Mouse (Mus musculus) gastrocnemius, adult 8-10 months (tissue): ENCODE data around the gene Ets1. TPM values are rescaled to one million over a fixed set of nuclear protein-coding genes. Genes with fewer than 3 reads are reported as not detected.

ENCODE experiments used
- DNase-seq, 2 experiments: peaks; one replicate each; pipeline ENCODE4 v3.0.0; 2022; ENCODE audit warnings: low spot score in 2 of 2
- total RNA-seq, 4 experiments: library from RNA; stranded (reverse); gene quantifications; 2 replicates each; pipeline ENCODE4 v1.2.4; 2022

Ets1 gene
- total RNA-seq, 4 experiments from 2014 or later, result 7.8 to 12.6 (median 9.5) TPM

DNA sequence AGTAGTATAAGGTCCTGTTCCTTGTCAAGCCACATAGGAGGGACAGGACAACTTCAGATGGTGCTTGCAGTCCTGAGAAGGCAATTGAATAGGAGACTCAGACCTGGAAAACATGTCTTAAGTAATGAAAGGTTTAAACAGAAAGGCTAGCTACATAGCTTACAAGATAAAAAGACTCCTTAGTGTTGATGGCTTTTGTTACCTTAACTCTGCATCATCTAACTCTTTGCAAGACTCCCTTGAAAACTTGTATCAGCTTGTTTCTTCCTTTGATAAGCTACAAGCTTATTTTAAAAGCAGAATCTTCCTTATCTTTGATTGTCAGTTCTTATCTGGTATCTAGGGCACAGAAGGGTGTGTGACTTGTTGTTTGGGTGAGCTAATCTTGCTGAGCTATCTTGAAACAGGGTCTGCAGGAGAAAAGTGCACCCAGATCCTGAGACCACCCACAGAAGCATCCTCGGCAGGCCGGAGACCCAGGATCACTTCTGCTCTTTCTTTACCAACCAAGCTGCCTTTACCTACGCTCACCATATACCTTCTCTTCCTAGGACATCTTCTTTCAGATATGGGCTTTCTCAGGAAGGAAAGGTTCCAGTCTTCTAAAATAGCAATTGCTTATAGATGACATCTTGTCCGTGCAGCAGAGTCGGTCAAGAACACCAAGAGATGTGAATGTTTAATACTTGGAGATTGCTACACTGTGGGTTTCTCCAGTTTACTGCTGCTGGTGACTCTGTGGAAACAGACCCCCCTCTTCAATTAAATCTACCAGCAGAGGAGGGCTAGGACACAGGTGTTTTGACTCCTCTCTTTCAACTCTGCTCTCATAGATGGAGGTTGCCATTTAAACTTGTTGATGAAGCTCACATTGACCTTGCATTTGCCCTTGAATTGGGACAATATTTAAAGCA lies 19.2 kb upstream of the Ets1 start:
- DNase-seq, result no peak

DNA sequence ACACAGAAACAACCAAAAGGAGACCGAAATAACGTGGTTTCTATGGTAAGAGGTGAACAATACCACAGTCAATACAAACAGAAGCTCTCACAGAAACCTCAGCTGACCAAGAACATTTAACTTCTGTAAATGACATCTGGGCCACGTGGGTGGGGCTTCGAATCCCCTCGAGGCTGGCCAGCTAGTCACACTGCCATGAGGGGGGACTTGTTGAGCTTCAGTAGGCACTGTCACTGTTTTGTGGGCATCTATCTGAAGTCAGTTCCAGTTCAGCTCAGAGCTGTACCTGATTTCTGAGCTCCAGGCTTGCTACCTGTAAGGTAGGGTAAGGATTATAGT lies 18.6 kb upstream of the Ets1 start:
- no peak for DNase-seq

DNA sequence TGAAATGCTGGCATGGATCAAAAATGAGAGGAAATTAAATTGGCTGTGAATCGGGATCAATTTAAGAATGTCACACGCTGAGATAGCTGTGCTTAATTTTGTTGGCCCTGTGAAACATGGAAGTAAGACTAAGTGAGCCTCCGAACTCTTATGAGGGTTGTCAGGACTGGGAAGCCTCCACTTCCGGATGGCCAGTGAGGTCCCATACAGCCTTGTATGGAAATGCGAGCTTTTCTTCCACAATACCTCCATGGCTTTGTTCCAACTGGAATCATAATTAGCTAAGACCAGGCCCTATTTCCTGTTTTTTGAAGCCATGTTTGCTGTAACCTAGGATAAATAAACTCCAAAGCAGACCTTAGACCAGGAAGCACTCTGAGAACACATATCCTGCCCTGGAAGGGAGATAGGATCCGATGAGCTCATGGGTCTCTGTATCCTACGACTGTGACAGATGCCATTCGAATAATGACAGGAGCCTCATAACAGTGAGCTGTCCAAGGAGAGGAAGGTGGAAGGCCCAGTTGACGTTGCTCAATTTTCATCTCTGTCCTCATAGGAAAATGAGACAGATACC lies 17.4 kb upstream of the Ets1 start:
- DNase-seq, result no peak

DNA sequence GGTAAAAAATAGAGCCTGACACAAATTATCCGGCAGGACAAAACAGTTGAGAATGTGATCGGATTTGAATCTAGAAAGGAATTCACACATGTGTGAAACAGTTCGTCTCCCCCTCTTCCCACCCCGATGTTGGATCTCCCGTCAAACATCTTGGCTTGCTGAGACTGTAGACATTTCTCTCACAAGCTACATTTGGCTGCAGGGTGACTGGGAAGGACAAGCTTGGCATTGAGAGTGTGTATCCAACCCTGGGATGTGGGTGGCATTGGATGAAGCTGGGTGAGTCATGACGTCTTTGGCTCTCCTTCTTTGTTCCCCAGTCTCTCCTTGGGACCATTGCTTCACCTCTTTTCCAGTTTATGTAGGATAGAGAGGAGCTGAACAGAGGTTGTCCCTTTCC lies 16.4 kb upstream of the Ets1 start:
- DNase-seq, result no peak

DNA sequence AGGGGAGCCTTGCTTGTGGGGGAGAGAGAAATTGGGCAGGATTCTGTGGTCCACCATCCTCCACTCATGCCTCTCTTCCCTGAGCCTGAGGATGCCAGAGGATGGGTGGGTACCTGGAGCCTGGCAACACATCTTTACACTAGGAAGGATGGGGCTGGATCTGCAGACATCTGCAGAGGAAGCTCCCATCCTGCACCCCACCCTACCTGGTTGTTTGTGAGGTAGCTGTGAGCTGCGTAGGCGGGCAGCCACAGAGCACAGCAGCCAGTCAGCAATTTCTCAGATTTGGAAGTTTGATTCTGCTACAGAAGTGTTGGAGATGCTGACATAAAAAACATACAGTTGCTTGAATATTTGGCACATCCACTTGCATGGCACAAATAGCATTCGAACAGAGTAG lies 15.6 kb upstream of the Ets1 start:
- DNase-seq, result no peak

DNA sequence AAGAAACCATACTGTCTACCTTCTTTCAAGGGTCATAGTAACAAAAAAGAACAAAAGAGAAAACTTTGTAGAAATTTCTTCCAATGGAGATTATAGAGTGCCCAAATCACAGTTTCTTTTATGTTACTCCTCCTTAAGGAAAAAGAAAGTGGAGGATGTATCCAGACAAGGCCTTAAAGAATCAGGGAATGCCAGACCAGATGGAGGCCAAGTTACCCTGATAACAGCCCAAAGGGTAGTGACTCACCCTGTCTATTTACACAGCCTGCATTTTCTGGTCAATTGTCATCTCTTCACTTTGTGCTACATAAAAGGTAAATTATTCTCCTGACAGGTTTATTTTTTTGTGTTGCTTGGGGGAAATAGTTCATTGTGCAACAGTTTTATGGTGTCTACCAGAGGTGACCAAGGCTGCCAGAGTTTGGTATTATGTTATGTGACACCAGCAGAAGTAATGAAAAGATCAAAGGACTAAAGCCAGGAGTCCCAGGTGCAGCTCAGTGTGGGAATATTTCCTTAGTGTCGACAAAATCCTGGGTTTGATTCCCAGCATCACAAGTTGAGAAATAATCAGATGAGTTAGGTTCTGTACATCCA lies 6.5 kb upstream of the Ets1 start:
- DNase-seq, result no peak

DNA sequence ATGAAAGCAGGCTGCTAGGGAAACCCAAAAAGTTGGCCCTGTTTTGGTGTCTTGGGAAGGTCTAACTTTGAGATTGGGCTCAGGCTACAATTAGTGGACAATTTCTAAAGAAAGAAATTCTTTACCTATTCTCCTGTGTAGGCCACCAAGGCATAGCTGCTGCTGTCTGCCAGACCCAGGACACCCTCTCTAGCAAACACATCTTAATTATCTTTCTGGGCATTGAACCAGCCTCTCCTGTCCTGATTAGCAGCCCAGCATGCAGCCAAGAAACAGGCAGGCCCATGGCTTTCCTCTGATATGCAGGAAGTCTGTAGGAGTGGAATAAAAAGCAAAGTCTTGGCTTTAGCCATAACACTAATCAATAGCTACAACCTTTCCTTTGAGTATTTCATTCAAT lies 4.7 kb upstream of the Ets1 start:
- no peak for DNase-seq

DNA sequence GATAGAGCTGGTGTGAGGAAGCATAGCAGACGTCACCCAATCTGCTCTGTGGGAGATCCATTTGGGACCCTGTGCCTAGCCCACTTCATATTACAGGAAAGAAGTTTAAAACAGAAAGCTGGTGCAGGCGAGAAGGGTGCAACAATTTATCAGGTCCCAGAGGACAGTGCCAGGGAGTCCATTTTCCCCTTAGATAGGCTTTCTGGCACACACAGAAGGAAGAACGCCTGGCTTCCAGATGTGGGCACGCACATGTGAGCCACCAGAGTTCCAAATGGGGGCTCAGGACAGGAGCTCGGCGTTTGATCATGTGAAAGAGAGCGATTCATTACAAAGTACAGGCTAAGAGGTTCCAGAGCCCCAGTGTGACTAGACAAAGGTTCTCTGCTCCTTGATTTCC lies 3.8 kb upstream of the Ets1 start:
- no peak for DNase-seq

DNA sequence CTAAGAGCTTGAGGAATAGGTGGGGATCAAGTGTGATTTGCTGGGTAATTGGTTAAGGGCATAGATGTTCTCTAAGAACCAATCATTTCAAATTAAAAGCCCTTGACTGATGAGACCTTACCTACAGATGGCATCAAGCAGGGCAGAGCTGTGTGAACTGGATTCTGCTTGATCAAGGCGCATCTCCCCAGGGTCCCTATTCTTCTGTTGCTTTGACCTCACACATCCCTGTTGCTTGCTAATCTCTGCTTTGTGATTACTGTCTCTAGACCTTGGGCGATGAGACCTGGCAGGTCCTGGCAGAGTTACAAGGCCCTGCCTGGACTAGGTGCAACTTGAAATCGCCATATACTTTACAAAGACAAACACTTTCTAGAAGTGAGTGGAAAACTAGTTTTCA lies 9.0 kb downstream of the Ets1 start:
- DNase-seq, result no peak

DNA sequence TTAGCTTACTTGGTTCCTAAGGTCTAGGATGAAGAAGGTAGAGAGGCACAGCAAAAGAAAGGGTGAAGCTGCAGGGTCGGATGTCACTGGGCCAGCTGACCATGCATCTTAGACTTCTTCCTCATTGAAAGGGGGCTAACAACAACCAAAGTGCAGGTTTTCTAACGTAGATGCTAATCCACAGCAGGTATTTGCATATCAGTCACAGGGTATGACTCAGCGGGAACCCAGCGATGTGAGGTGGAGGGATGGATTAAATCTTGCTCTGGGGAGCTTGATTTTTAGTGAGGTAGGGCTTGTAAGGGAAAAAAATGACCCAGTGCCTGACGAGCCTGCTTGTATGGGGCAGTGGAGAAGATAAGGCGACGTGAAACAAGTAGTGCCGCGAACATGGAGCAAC lies 9.5 kb downstream of the Ets1 start:
- no peak for DNase-seq

DNA sequence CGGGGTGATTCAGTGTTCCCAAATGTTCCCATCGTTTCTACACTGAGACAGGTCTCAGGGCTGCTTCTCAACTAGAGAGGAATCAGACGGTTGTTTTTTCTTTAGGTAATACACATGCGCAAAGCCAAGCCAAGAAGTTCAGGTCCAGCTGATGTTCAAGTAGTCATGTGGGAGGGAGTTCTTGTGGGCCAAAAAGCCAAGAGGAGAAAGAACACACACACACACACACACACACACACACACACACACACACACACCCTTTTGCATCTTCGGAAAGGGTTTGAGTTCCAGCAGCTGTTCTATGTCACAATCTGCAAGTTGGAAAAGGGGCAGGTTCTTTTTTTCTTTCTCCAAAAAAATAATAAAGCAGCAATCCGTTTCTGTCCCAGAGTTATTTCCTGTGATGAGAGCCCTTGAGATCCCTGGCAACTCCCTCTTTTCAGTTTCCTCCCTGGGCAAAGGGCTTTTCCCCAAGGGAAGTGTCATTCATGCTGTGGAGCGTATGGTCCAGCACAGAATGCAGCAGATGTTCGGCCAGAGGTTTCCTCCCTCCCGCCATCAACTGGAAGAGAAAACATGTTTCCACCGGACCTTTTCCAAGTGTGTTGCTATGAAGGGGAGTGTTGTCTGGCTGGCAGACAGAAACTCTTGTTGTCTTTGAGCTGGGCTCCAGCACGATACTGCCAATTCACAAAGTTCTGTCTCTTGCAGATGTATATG lies 10.7 kb downstream of the Ets1 start:
- DNase-seq, result peak; percentile 31 to 51

DNA sequence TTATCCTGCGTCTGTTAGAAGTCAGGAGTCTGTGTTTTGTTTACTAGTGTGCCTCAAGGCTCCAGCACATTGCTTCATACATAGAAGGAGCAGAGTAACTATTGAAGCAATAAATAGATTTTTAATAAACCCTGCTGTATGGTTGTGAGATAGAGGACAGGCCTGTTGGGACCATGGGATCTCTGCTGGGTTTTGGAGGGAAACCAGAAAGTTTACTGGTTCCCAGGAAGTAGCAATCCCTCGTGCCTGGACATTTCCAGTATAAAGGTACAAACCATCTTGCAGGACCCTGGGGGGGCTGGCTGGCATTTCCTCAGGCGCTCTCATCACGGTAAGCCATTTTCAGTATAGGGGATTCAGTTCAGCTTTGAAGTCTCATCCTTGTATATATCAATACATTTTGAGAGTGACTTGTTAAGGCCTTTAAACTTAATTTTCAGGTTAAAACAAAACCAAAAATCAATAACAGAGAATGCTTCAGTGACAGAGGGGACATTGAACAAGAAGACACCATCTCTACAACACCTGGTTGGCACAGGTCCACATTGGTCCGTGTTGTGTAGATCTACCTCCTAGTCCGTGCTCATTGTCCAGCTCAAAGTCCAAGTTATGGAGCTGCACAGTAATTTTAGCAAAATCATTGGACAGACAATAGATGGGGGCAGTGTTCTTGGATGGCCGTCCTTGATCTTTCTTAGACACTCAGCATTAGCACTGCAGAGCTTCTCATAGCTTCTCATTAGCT lies 11.7 kb downstream of the Ets1 start:
- DNase-seq, result no peak

DNA sequence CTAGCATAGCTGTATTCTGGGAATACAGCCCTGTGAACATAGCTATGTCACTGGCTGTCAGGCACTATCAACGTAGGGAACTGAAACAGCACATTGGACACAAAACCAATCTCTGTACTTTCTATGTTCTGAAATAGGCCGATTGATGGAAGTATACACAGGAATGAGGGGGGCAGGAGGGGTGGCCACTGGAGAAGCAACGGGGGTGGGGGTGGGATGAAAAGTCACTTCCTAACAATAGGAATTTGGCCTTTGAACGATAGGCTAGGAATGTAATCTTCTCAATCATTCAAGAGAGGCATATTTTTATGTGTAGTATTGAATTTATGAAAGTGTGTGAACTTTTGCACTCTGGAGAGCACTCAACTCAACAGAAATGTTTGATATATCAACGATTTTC lies 12.3 kb downstream of the Ets1 start:
- no peak for DNase-seq

DNA sequence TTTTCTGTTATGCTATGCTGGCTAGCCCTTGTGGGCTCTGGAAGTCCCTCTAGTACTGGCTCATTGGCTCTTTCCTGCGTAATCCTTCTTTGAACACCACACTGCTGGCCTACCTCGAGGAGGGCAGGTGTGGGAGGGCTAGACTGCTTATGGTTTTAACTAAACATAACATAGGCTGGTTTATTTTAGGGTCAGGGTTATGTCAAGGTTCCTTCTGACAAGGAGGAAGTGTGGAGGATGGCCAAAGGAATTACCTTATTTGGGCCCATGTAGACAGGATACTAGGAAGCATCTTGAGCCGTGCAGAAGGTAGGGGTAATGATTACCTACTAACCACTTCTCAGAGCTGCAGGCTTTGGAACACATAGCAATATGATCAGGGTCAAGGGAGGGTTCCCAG lies 14.7 kb downstream of the Ets1 start:
- no peak for DNase-seq

DNA sequence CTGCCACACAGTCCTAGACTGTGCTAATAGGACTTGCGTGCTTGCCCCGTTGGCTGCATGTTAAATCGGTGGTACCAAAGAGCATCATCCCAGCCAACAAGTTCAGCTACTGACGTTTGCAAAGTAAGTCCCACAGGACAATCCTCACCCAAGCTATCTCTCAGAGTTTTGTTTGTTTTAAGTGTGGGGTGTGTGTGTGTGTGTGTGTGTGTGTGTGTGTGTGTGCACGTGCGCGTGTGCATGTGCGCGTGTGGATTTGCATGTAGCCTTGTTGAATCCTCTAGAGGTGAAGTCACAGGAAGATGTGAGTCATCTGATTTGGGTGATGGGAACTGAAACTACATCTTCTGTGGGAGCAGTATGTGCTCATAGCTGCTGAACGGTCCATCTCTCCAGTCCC lies 16.1 kb downstream of the Ets1 start:
- DNase-seq, result no peak

DNA sequence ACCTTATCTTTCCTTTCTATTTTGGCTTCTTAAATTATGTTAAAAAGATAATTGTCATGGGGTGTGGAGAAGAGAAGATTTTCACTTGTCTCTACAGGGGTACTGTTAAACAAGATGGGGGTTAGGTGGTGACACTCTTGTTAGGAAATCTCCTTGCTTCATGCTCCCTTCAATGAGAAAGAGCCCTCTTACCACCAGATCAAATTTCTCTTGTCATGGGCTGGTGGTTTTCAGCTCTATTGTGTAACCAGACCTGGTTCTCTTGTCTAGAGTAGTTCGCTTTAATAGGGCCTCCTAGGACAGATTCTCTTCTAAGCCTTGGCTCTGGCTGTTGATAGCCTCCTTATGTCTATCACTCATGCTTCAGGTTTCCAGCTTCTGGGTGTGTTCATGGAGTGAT lies 18.3 kb downstream of the Ets1 start:
- no peak for DNase-seq

DNA sequence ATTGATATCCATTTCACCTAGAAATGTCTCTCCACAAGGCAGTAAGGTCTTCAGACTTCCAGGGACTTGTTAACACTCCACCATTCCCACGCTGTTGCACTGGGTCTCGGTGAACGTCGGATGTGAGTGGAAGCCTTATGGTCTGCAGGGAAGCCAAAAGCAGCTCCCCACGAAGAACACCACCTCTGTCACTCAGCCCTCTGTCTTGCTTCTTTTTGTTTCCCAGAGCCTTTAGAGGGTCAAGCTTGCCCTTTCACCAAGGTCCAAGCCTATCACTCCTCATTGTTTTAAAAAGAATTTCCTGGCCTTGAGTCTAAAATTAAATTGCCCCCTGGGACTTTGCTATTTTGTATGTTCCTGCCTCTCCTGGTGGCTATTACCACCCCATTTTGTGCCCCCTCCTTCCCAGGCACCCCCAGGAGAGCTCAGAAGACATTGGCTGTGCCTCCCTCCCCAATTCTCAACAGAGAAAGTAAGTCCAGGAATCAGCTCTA lies 20.4 kb downstream of the Ets1 start:
- DNase-seq, result no peak

DNA sequence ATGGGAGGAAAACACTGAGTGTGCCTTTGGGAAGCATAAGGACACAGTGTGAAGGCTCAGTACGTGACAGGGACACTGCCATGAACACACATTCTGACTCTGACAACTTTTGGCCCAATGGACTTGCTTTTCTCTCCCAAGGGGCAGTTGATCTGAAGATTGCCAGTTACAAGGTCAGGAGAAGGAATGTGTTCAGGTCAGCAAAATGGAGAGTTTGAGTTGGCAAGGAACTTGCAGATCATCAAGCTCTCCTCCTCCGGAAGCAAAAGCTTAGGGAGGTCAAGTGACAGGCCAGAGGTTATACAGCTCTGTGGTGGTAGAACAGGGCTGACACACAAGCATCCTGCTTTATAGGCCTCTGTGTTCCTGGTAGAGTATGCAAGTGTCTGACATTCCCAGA lies 21.1 kb downstream of the Ets1 start:
- no peak for DNase-seq

DNA sequence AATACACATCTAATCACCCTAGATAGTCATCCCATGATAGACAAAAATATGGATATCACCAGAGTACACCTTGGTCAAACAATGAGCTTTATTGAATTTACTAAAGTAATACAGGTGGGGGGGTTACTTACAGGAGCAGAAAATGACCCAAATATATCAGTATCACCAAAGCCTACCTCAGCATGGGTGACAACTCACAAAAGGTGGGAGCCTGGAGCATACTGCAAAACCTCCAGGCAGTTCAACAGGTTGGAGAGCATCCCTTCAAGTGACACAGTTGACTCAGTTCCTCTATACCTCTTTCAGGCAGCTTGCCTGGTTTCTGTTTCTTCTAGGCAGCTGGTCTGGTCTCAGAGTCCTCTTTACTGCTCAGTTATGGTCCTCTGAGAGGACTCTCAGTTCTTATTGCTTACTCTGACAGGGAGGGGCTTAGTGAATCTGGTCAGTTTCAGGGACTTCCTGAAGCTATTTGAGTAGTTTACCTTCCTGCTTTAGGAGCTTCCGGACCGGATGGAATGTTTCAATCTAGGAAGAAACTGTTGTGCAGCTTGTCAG lies 24.5 kb downstream of the Ets1 start:
- DNase-seq, result no peak

DNA sequence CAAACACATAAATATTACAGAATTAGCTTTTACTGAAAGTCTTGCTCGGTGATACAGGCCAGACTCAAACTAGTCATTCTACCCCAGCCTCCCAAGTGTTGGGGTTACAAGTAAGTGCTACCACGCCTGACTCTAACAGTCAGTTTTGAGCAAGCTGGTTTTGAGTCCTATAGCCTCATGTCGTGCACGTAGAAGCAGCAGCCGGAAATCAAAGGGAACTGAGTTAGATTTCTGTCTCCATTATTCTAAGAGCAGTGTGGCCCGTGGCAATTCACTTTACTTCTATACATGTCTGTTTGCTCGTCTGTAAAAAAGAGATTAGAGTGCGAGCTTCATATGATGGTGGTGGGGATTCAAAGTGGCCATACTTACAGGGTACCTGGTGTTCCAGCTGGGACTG lies 25.1 kb downstream of the Ets1 start:
- no peak for DNase-seq

DNA sequence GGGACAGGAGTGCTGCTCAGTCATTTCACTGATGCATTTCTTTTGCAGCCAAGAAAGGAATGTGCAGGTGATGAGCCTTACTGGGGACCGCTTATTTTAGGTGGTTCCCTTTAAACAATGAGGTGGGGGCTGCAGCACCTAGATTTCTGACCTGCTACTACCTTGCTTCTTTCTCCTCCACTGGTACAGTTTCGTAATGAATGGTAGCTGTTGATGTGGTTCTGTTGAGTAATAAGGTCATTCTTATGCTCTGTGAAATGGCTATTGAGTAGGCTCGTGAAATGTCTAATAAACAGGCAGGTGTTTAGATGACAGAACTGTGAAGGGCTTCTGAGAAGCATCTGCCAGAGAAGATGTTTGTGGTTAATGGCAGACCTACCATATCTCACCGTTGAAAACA lies 25.5 kb downstream of the Ets1 start:
- no peak for DNase-seq
